In genomic region chr17:70794291-70794690, GRCm38 (mm10) we compare ENCODE assay signal across 8 mouse cellular contexts. TPM values are rescaled to one million over a fixed set of nuclear protein-coding genes. Genes with fewer than 3 reads are reported as not detected.
A peak's percentile ranks its signal among the peaks of the same experiment; 100 is the strongest.
DNase-seq lines count a peak whose midpoint lies in the region; ATAC-seq and TF ChIP-seq lines count a peak whose summit lies in the region.

No protein-coding gene starts in this region.

- 13% methylated on average over 7 of the region's 7 CpGs for WGBS in midbrain, postnatal 0 days

- no peak for TF ChIP-seq CTCF in layer of hippocampus, adult 2 months (conservative IDR thresholded peaks at IDR 0.05)
- TF ChIP-seq CTCF in midbrain, postnatal 0 days (IDR thresholded peaks at IDR 0.05): no peak

- no peaks in the 10 kb centered on the region for H3K27me3 ChIP-seq in midbrain, postnatal 0 days (ENCODE audit: insufficient read depth, low read length)

- H3K27ac ChIP-seq in layer of hippocampus, adult 2 months: peak overlapping the region; percentile 46
- H3K27ac ChIP-seq in midbrain, postnatal 0 days (ENCODE audit: low read depth, low read length): no peak overlapping the region; the same call in 1 of the 2 replicates

- H3K9ac ChIP-seq in midbrain, postnatal 0 days (replicated peaks; ENCODE audit: low read length, poor library complexity, severe bottlenecking): no peak overlapping the region

- H3K9me3 ChIP-seq in midbrain, postnatal 0 days (ENCODE audit: low read length): no peaks in the 10 kb centered on the region

- no peak overlapping the region for H3K4me2 ChIP-seq in midbrain, postnatal 0 days (ENCODE audit: low read depth, low read length, poor library complexity, severe bottlenecking)

- no peak overlapping the region for H3K4me3 ChIP-seq in layer of hippocampus, adult 2 months
- no peak overlapping the region for H3K4me3 ChIP-seq in midbrain, postnatal 0 days (ENCODE audit: low read depth, low read length)

- peak; percentile 10 for DNase-seq in cerebellum, adult 8-10 months
- no peak for DNase-seq in cerebellum, adult 18-20 months
- DNase-seq in embryo, embryonic 11.5 days (ENCODE audit: low read depth, low spot score): peak; percentile 46
- DNase-seq in heart, adult 8-10 months (ENCODE audit: low spot score): peak; percentile 25
- peak; percentile 40 to 58 for DNase-seq in layer of hippocampus, adult 2 months (ENCODE audit: low spot score in 2 of 2)
- DNase-seq in midbrain, postnatal 0 days (ENCODE audit: low spot score): peak; percentile 66
- DNase-seq in B cell, adult 2 months: no peak
- no peak for DNase-seq in spleen, adult 12 weeks (ENCODE audit: low spot score)

- no peaks in the 10 kb centered on the region for H3K4me1 ChIP-seq in midbrain, postnatal 0 days (ENCODE audit: insufficient read depth, low read length)

- H3K36me3 ChIP-seq in midbrain, postnatal 0 days (ENCODE audit: insufficient read depth, low read length): 0 out of 2 replicates have a peak, but pooled peaks cover 2% of the 10 kb centered on the region

- peak; percentile 52; the same call in 1 of the 2 replicates for ATAC-seq in midbrain, postnatal 0 days (ENCODE audit: low FRiP score)

RNA-seq across cellular contexts. Expression of gene Tgif1, which starts 59.1 kb away (rescaled TPM):
- total RNA-seq in heart, adult 8-10 months (2022): 1 to 10 TPM; 2.8 to 4.8 (median 3.9) TPM
- total RNA-seq in layer of hippocampus, adult 2 months (2021): 1 to 10 TPM; 1.4 to 1.7 TPM
- 5.6 and 5.8 TPM in 2 replicates for total RNA-seq in midbrain, postnatal 0 days (2014; rRNA removed)
- polyA plus RNA-seq in midbrain, postnatal 0 days (2015; fragmentation: Nextera tagmentation; extraction: Ambion mirVana): 3.8 and 4.2 TPM in 2 replicates

Comparison
In these comparisons a context has a peak if more than half of its experiments do, and no peak if none do; other contexts are left out.
1. DNase-seq: peak in cerebellum, adult 8-10 months (single experiment), embryo, embryonic 11.5 days (single experiment), heart, adult 8-10 months (single experiment), layer of hippocampus, adult 2 months (2 of 2) and midbrain, postnatal 0 days (single experiment); none in cerebellum, adult 18-20 months (0 of 2), B cell, adult 2 months (0 of 2) and spleen, adult 12 weeks (single experiment).